Mouse (Mus musculus): Measurements from ENCODE around the gene Emc10. TPM values are rescaled to one million over a fixed set of nuclear protein-coding genes. Genes with fewer than 3 reads are reported as not detected.

Gene Emc10
- total and polyA plus RNA-seq, 2 experiments from 2014 or later = 150 to 273 TPM

DNA sequence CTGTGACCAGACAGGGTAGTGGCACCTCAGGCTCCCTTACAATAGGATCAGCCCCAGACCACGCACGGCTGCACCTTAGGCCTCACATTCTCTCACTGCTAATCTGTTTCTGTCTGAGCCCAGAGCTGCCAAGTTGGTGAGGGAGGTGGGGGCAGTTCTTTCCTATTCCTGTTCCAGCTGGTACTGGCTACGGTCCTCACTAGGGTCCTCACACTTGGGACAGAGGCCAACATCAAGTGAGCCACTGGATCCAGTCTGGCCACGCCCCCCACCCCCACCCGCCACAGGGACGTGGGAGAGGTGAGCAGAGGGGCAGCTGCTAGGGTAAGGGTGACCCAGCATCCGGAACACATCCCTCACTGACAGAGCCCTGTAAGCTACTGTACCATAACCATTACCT lies 40.7 kb upstream of the Emc10 start:
- H3K4me3 ChIP-seq (ENCODE audit: low read depth, low read length) = no peak overlapping the region
- WGBS = 87% methylated on average over 7 of the region's 7 CpGs
- H3K27ac ChIP-seq (ENCODE audit: low read depth, low read length) = no peak overlapping the region
- no peak for ATAC-seq (ENCODE audit: low FRiP score)
- peaks cover 15% of the 10 kb centered on the region; the same call in 1 of the 2 replicates for H3K36me3 ChIP-seq (ENCODE audit: insufficient read depth, low read length)
- no peaks in the 10 kb centered on the region for H3K27me3 ChIP-seq (ENCODE audit: insufficient read depth, low read length)
- H3K4me2 ChIP-seq (ENCODE audit: low read depth, low read length, poor library complexity, severe bottlenecking) = no peak overlapping the region
- no peak overlapping the region for H3K9ac ChIP-seq (replicated peaks; ENCODE audit: low read length, poor library complexity, severe bottlenecking)
- H3K4me1 ChIP-seq (ENCODE audit: insufficient read depth, low read length) = no peaks in the 10 kb centered on the region
- no peak for DNase-seq (ENCODE audit: low spot score)
- TF ChIP-seq CTCF (IDR thresholded peaks at IDR 0.05) = no peak
- no peaks in the 10 kb centered on the region for H3K9me3 ChIP-seq (ENCODE audit: low read length)

DNA sequence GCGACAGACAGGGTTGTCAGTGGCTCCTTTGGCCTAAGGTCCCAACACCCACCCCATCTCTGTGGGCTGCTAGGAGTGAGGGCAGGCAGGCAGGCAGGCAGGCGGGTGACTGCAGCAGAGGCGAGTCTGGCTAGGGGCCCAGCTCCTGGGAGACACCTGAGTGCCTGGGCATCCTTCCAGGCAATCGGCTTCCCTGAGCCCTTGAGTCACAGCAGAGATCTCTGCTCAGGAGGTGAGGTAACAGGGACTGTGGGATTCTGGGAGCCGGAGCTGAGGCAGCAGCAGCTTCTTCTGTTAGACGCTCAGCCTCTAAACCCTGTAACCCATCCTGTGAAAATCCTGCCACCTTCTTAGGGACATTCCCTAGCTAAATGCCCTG lies 40.2 kb upstream of the Emc10 start:
- Histone ChIP-seq H3K4me1 (ENCODE audit: insufficient read depth, low read length) (no peaks in the 10 kb centered on the region), H3K9ac (replicated peaks; ENCODE audit: low read length, poor library complexity, severe bottlenecking) (no peak overlapping the region), H3K36me3 (ENCODE audit: insufficient read depth, low read length) (peaks cover 15% of the 10 kb centered on the region; the same call in 1 of the 2 replicates), H3K9me3 (ENCODE audit: low read length) (no peaks in the 10 kb centered on the region), H3K27ac (ENCODE audit: low read depth, low read length) (no peak overlapping the region), H3K27me3 (ENCODE audit: insufficient read depth, low read length) (no peaks in the 10 kb centered on the region), H3K4me2 (ENCODE audit: low read depth, low read length, poor library complexity, severe bottlenecking) (no peak overlapping the region), H3K4me3 (ENCODE audit: low read depth, low read length) (no peak overlapping the region)
- no peak for TF ChIP-seq CTCF (IDR thresholded peaks at IDR 0.05)
- 92% methylated on average over 6 of the region's 6 CpGs for WGBS
- peak; percentile 40 for DNase-seq (ENCODE audit: low spot score)
- no peak for ATAC-seq (ENCODE audit: low FRiP score)

DNA sequence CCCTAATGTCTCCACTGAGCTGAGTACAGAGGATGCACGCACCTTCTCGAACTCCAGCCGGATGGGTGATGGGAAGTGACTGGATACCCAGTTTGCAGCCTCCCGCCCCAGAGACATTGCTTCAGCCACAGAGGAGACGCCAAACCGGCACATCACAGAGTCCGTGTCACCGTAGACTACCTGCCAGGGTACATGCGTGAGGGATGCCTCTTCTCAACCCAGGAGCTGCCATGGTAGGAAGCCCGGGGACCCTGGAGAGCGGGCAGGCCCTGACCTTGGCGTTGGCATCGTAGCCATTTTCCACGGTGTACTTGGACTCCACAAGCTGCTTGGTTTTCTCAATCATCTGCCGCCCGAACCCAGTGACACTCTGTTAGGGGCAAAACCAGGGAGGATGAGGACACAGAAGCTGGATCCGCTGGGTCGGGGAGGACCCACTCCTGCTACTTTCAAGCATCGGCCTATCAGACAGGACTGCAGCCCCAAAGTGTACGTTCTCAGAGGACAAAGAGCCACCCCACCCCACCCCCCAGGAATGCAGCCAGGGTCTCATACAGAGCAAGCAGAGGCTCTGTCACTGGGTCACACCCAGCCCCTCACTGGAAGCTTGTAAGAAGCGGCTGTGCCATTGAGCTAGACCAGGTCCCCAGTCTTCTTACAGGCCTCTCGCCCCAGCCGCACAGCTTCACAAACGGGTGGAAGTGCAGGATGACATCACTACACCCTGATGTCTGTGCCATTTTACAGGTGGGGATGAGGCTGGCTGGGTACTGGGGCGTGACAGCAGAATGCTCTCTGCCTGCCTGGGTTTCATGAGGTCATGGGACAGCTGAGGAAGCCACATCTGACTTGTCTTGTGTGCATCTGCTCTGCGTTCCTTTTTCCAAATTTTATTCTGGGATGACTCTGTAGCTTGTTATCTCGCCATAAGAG lies 39.6 kb upstream of the Emc10 start:
- 93% methylated on average over 27 of the region's 27 CpGs for WGBS
- Histone ChIP-seq H3K9ac (replicated peaks; ENCODE audit: low read length, poor library complexity, severe bottlenecking) (no peak overlapping the region), H3K4me1 (ENCODE audit: insufficient read depth, low read length) (no peaks in the 10 kb centered on the region)

GRCm38 (mm10) chr7:44534656-44535441 lies 38.5 kb upstream of the Emc10 start:
- no peak overlapping the region for H3K4me3 ChIP-seq (ENCODE audit: low read depth, low read length)
- WGBS = 92% methylated on average over 19 of the region's 19 CpGs

More for the DNA sequence above, 39.6 kb upstream of the Emc10 start:
- H3K27ac ChIP-seq (ENCODE audit: low read depth, low read length) = no peak overlapping the region
- H3K36me3 ChIP-seq (ENCODE audit: insufficient read depth, low read length) = peaks cover 10% of the 10 kb centered on the region; the same call in 1 of the 2 replicates
- ATAC-seq (ENCODE audit: low FRiP score) = no peak
- no peak for DNase-seq (ENCODE audit: low spot score)
- no peak for TF ChIP-seq CTCF (IDR thresholded peaks at IDR 0.05)
- no peaks in the 10 kb centered on the region for H3K9me3 ChIP-seq (ENCODE audit: low read length)
- no peaks in the 10 kb centered on the region for H3K27me3 ChIP-seq (ENCODE audit: insufficient read depth, low read length)
- H3K4me2 ChIP-seq (ENCODE audit: low read depth, low read length, poor library complexity, severe bottlenecking) = no peak overlapping the region
- H3K4me3 ChIP-seq (ENCODE audit: low read depth, low read length) = no peak overlapping the region

DNA sequence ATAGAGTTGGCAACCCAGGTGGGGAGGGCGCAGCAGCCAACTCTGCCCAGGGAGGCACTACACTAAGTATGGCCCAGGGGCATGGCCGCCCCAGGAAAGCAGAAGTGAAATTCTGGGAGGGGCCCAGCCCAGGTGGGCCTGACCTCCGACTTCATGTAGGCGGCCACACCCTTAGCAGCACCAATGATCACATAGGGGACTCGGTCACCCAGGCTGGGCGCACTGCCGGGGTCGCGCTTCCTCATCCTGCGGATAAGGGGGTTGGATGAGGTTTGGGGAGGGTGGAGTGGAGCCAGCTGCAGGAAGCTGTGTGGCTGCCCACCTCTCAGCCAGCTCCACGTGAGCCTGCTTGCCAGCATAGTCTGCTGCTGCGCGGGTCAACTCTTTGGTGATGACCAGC lies 37.9 kb upstream of the Emc10 start:
- ATAC-seq (ENCODE audit: low FRiP score) = no peak
- 90% methylated on average over 13 of the region's 13 CpGs for WGBS
- no peak overlapping the region for H3K9ac ChIP-seq (replicated peaks; ENCODE audit: low read length, poor library complexity, severe bottlenecking)
- H3K4me2 ChIP-seq (ENCODE audit: low read depth, low read length, poor library complexity, severe bottlenecking) = no peak overlapping the region
- no peak overlapping the region for H3K4me3 ChIP-seq (ENCODE audit: low read depth, low read length)
- no peaks in the 10 kb centered on the region for H3K27me3 ChIP-seq (ENCODE audit: insufficient read depth, low read length)
- H3K9me3 ChIP-seq (ENCODE audit: low read length) = no peaks in the 10 kb centered on the region
- DNase-seq (ENCODE audit: low spot score) = no peak
- TF ChIP-seq CTCF (IDR thresholded peaks at IDR 0.05) = no peak
- no peaks in the 10 kb centered on the region for H3K4me1 ChIP-seq (ENCODE audit: insufficient read depth, low read length)
- H3K36me3 ChIP-seq (ENCODE audit: insufficient read depth, low read length) = peaks cover 1% of the 10 kb centered on the region; the same call in 1 of the 2 replicates
- no peak overlapping the region for H3K27ac ChIP-seq (ENCODE audit: low read depth, low read length)

More at GRCm38 (mm10) chr7:44534656-44535441, 38.5 kb upstream of the Emc10 start:
- peak; percentile 22; the same call in 1 of the 2 replicates for TF ChIP-seq CTCF (IDR thresholded peaks at IDR 0.05)
- H3K27ac ChIP-seq (ENCODE audit: low read depth, low read length) = no peak overlapping the region
- H3K9ac ChIP-seq (replicated peaks; ENCODE audit: low read length, poor library complexity, severe bottlenecking) = no peak overlapping the region
- DNase-seq (ENCODE audit: low spot score) (no peak), ATAC-seq (ENCODE audit: low FRiP score) (no peak)
- H3K9me3 ChIP-seq (ENCODE audit: low read length) = no peaks in the 10 kb centered on the region
- H3K4me2 ChIP-seq (ENCODE audit: low read depth, low read length, poor library complexity, severe bottlenecking) = no peak overlapping the region
- H3K4me1 ChIP-seq (ENCODE audit: insufficient read depth, low read length) = no peaks in the 10 kb centered on the region
- no peaks in the 10 kb centered on the region for H3K27me3 ChIP-seq (ENCODE audit: insufficient read depth, low read length)
- peaks cover 4% of the 10 kb centered on the region; the same call in 1 of the 2 replicates for H3K36me3 ChIP-seq (ENCODE audit: insufficient read depth, low read length)

- Histone ChIP-seq H3K9ac (replicated peaks; ENCODE audit: low read length, poor library complexity, severe bottlenecking) (no peak overlapping the region), H3K4me3 (ENCODE audit: low read depth, low read length) (no peak overlapping the region), H3K4me2 (ENCODE audit: low read depth, low read length, poor library complexity, severe bottlenecking) (no peak overlapping the region), H3K9me3 (ENCODE audit: low read length) (no peaks in the 10 kb centered on the region), H3K36me3 (ENCODE audit: insufficient read depth, low read length) (no peaks in the 10 kb centered on the region; the same call in 1 of the 2 replicates), H3K4me1 (ENCODE audit: insufficient read depth, low read length) (no peaks in the 10 kb centered on the region), H3K27ac (ENCODE audit: low read depth, low read length) (no peak overlapping the region), H3K27me3 (ENCODE audit: insufficient read depth, low read length) (no peaks in the 10 kb centered on the region)
- WGBS = 74% methylated on average over 12 of the region's 12 CpGs
- no peak for ATAC-seq (ENCODE audit: low FRiP score)
- no peak for TF ChIP-seq CTCF (IDR thresholded peaks at IDR 0.05)
- DNase-seq (ENCODE audit: low spot score) = no peak
These were observed 37.4 kb upstream of the Emc10 start for GRCm38 (mm10) chr7:44533746-44534045.
